Comparison of ENCODE assay signal across 25 mouse cellular contexts in genomic region chr17:56245608-56246007, GRCm38 (mm10). TPM values are rescaled to one million over a fixed set of nuclear protein-coding genes. Genes with fewer than 3 reads are reported as not detected.
DNase-seq lines count a peak whose midpoint lies in the region; ATAC-seq and TF ChIP-seq lines count a peak whose summit lies in the region.
"Had no signal": no experiment of that assay in that cellular context is flagged by ENCODE, and none has a peak within 500 bp of the region (broad histone marks: within the 10 kb centered on the region; RNA-seq: fewer than 3 reads in every experiment).

No protein-coding gene starts in this region.

- no peak for TF ChIP-seq EP300 in stomach, postnatal 0 days (optimal IDR thresholded peaks at IDR 0.05)

- no peak for TF ChIP-seq CTCF in brain, embryonic 14.5 days (IDR thresholded peaks at IDR 0.05; ENCODE audit: borderline replicate concordance, extremely low read depth, insufficient read depth, insufficient read length)
- no peak for TF ChIP-seq CTCF in stomach, postnatal 0 days (IDR thresholded peaks at IDR 0.05; ENCODE audit: low read depth)

- H3K9me3 ChIP-seq in hindbrain, embryonic 11.5 days (ENCODE audit: control insufficient read depth, low read length), result no peaks in the 10 kb centered on the region
- no peaks in the 10 kb centered on the region for H3K9me3 ChIP-seq in hindbrain, embryonic 10.5 days
- H3K9me3 ChIP-seq in midbrain, embryonic 11.5 days (ENCODE audit: control insufficient read depth, low read length), result no peaks in the 10 kb centered on the region
- H3K9me3 ChIP-seq in midbrain, embryonic 14.5 days (ENCODE audit: control insufficient read depth, low read length), result no peaks in the 10 kb centered on the region
- H3K9me3 ChIP-seq in stomach, postnatal 0 days (ENCODE audit: control insufficient read depth, low read length), result no peaks in the 10 kb centered on the region
- H3K9me3 ChIP-seq: embryonic facial prominence, embryonic 10.5 days; embryonic facial prominence, embryonic 12.5 days; forebrain, embryonic 13.5 days; forebrain, embryonic 15.5 days had no signal

- H3K36me3 ChIP-seq in hindbrain, embryonic 11.5 days (ENCODE audit: control insufficient read depth, insufficient read depth, low read length), result no peaks in the 10 kb centered on the region
- no peaks in the 10 kb centered on the region for H3K36me3 ChIP-seq in hindbrain, embryonic 10.5 days
- no peaks in the 10 kb centered on the region for H3K36me3 ChIP-seq in midbrain, embryonic 11.5 days (ENCODE audit: control insufficient read depth, insufficient read depth, low read length)
- no peaks in the 10 kb centered on the region for H3K36me3 ChIP-seq in midbrain, embryonic 14.5 days (ENCODE audit: control insufficient read depth, insufficient read depth, low read length)
- H3K36me3 ChIP-seq in stomach, postnatal 0 days (ENCODE audit: control insufficient read depth, insufficient read depth, low read length), result no peaks in the 10 kb centered on the region
- H3K36me3 ChIP-seq: embryonic facial prominence, embryonic 10.5 days; embryonic facial prominence, embryonic 12.5 days; forebrain, embryonic 15.5 days had no signal

- H3K27ac ChIP-seq in hindbrain, embryonic 11.5 days (ENCODE audit: low read depth, low read length), result no peak overlapping the region
- H3K27ac ChIP-seq in hindbrain, embryonic 10.5 days, result no peak overlapping the region
- H3K27ac ChIP-seq in midbrain, embryonic 11.5 days (ENCODE audit: low read depth, low read length), result no peak overlapping the region
- no peak overlapping the region for H3K27ac ChIP-seq in midbrain, embryonic 14.5 days (replicated peaks; ENCODE audit: low read depth, low read length)
- H3K27ac ChIP-seq in stomach, postnatal 0 days (replicated peaks), result no peak overlapping the region
- H3K27ac ChIP-seq: embryonic facial prominence, embryonic 10.5 days; embryonic facial prominence, embryonic 12.5 days; forebrain, embryonic 13.5 days; forebrain, embryonic 15.5 days had no signal

- peaks cover 5% of the 10 kb centered on the region; the same call in 1 of the 2 replicates for H3K27me3 ChIP-seq in hindbrain, embryonic 11.5 days (ENCODE audit: control insufficient read depth, insufficient read depth, low read length)
- H3K27me3 ChIP-seq in hindbrain, embryonic 10.5 days (ENCODE audit: insufficient read depth, poor library complexity, severe bottlenecking), result peaks cover 21% of the 10 kb centered on the region
- H3K27me3 ChIP-seq in midbrain, embryonic 11.5 days (ENCODE audit: control insufficient read depth, insufficient read depth, low read length), result peaks cover 3% of the 10 kb centered on the region; the same call in 1 of the 2 replicates
- H3K27me3 ChIP-seq in midbrain, embryonic 14.5 days (ENCODE audit: control insufficient read depth, insufficient read depth, low read length), result peaks cover 6% of the 10 kb centered on the region; the same call in 1 of the 2 replicates
- H3K27me3 ChIP-seq in stomach, postnatal 0 days (ENCODE audit: control insufficient read depth, insufficient read depth, low read length), result no peaks in the 10 kb centered on the region

- WGBS in hindbrain, embryonic 11.5 days, result 55% methylated on average over 7 of the region's 7 CpGs
- WGBS in hindbrain, embryonic 10.5 days, result 72% methylated on average over 7 of the region's 7 CpGs
- 66% methylated on average over 7 of the region's 7 CpGs for WGBS in midbrain, embryonic 11.5 days
- 56% methylated on average over 7 of the region's 7 CpGs for WGBS in midbrain, embryonic 14.5 days
- 61% methylated on average over 7 of the region's 7 CpGs for WGBS in stomach, postnatal 0 days

- TF ChIP-seq POLR2A in brain, embryonic 14.5 days (IDR thresholded peaks at IDR 0.05; ENCODE audit: borderline replicate concordance, extremely low read depth, insufficient read depth, insufficient read length, poor library complexity, severe bottlenecking), result no peak

- no peaks in the 10 kb centered on the region for H3K4me1 ChIP-seq in hindbrain, embryonic 11.5 days (replicated peaks; ENCODE audit: control insufficient read depth, insufficient read depth, low read length)
- peaks cover 10% of the 10 kb centered on the region for H3K4me1 ChIP-seq in hindbrain, embryonic 10.5 days (replicated peaks)
- H3K4me1 ChIP-seq in midbrain, embryonic 11.5 days (ENCODE audit: control insufficient read depth, insufficient read depth, low read length), result no peaks in the 10 kb centered on the region
- peaks cover 5% of the 10 kb centered on the region for H3K4me1 ChIP-seq in midbrain, embryonic 14.5 days (ENCODE audit: control insufficient read depth, insufficient read depth, low read length)
- H3K4me1 ChIP-seq in stomach, postnatal 0 days (replicated peaks; ENCODE audit: control insufficient read depth, insufficient read depth), result no peaks in the 10 kb centered on the region
- H3K4me1 ChIP-seq: embryonic facial prominence, embryonic 12.5 days had no signal

- peak; percentile 53 for ATAC-seq in hindbrain, embryonic 11.5 days (ENCODE audit: low FRiP score)
- ATAC-seq in midbrain, embryonic 11.5 days (ENCODE audit: low FRiP score), result peak; percentile 27; the same call in 1 of the 2 replicates
- no peak for ATAC-seq in midbrain, embryonic 14.5 days (ENCODE audit: low FRiP score, low TSS enrichment)
- no peak for ATAC-seq in stomach, postnatal 0 days (ENCODE audit: low FRiP score, low TSS enrichment)
- ATAC-seq: activated CD4-positive, CD25-positive, alpha-beta regulatory T cell, adult 4 months; forebrain, embryonic 13.5 days; forebrain, embryonic 15.5 days; forebrain, postnatal 0 days; Patski had no signal

- no peak overlapping the region for H3K4me2 ChIP-seq in hindbrain, embryonic 11.5 days (replicated peaks; ENCODE audit: low read depth, low read length)
- no peak overlapping the region for H3K4me2 ChIP-seq in midbrain, embryonic 11.5 days
- H3K4me2 ChIP-seq in midbrain, embryonic 14.5 days (ENCODE audit: low read length), result no peak overlapping the region
- no peak overlapping the region for H3K4me2 ChIP-seq in stomach, postnatal 0 days (replicated peaks; ENCODE audit: low read depth)
- H3K4me2 ChIP-seq: embryonic facial prominence, embryonic 12.5 days; forebrain, embryonic 13.5 days; forebrain, embryonic 15.5 days had no signal

- DNase-seq in hindbrain, embryonic 11.5 days (ENCODE audit: low spot score), result no peak
- DNase-seq in hindbrain, embryonic 10.5 days (ENCODE audit: low spot score), result no peak
- DNase-seq in midbrain, embryonic 11.5 days (ENCODE audit: low spot score, missing footprints), result no peak
- DNase-seq in midbrain, embryonic 14.5 days, result no peak
- DNase-seq in MN1 (ENCODE audit: low spot score), result peak; percentile 81
- DNase-seq in brain, embryonic 14.5 days (ENCODE audit: low read depth), result peak; percentile 25
- no peak for DNase-seq in stomach, postnatal 0 days (ENCODE audit: low spot score)
- DNase-seq: adrenal gland, adult 8-10 months; adrenal gland, postnatal 14 days; adrenal gland, postnatal 36 days; cerebellum, adult 11 months; cerebellum, adult 18-20 months; cerebellum, adult 8-10 months; cerebellum, adult 9-11 months; cerebellum, postnatal 25 days; forebrain, postnatal 0 days had no signal

- H3K9ac ChIP-seq in hindbrain, embryonic 11.5 days (ENCODE audit: low read depth, low read length), result no peak overlapping the region
- H3K9ac ChIP-seq in midbrain, embryonic 11.5 days (ENCODE audit: low read length), result no peak overlapping the region
- no peak overlapping the region for H3K9ac ChIP-seq in midbrain, embryonic 14.5 days (replicated peaks; ENCODE audit: low read length)
- H3K9ac ChIP-seq in stomach, postnatal 0 days (ENCODE audit: low read length), result no peak overlapping the region
- H3K9ac ChIP-seq: embryonic facial prominence, embryonic 12.5 days; forebrain, embryonic 13.5 days; forebrain, embryonic 15.5 days; forebrain, postnatal 0 days had no signal

- H3K4me3 ChIP-seq in hindbrain, embryonic 11.5 days (ENCODE audit: low read depth, low read length), result no peak overlapping the region
- no peak overlapping the region for H3K4me3 ChIP-seq in hindbrain, embryonic 10.5 days
- no peak overlapping the region for H3K4me3 ChIP-seq in midbrain, embryonic 11.5 days (ENCODE audit: low read depth, low read length)
- no peak overlapping the region for H3K4me3 ChIP-seq in midbrain, embryonic 14.5 days (replicated peaks; ENCODE audit: low read depth, low read length)
- no peak overlapping the region for H3K4me3 ChIP-seq in stomach, postnatal 0 days (ENCODE audit: low read depth, low read length)
- H3K4me3 ChIP-seq: embryonic facial prominence, embryonic 10.5 days; embryonic facial prominence, embryonic 12.5 days; forebrain, embryonic 13.5 days; forebrain, embryonic 15.5 days had no signal

RNA-seq across cellular contexts. Expression of gene Fem1a, which starts 11.0 kb away (rescaled TPM):
- polyA plus RNA-seq in hindbrain, embryonic 11.5 days (2014; fragmentation: Nextera tagmentation; extraction: Ambion mirVana), result 12.8 and 14.4 TPM in 2 replicates
- 13.3 and 15.5 TPM in 2 replicates for polyA plus RNA-seq in hindbrain, embryonic 10.5 days (2016; fragmentation: Nextera tagmentation; extraction: Ambion mirVana)
- 12.6 and 12.7 TPM in 2 replicates for polyA plus RNA-seq in midbrain, embryonic 11.5 days (2014; fragmentation: Nextera tagmentation; extraction: Ambion mirVana)
- 16.9 and 21.4 TPM in 2 replicates for polyA plus RNA-seq in midbrain, embryonic 14.5 days (2014; fragmentation: Nextera tagmentation; extraction: Ambion mirVana)
- polyA plus RNA-seq in brain, embryonic 14.5 days (2012; rRNA removed), result 27.0 and 31.0 TPM in 2 replicates
- polyA plus RNA-seq in stomach, postnatal 0 days (2015; fragmentation: Nextera tagmentation; extraction: Ambion mirVana), result 9.6 and 10.0 TPM in 2 replicates

RNA-seq across cellular contexts. Expression of gene Dpp9, which starts 26.9 kb away (rescaled TPM):
- polyA plus RNA-seq in hindbrain, embryonic 11.5 days (2014; fragmentation: Nextera tagmentation; extraction: Ambion mirVana), result 26.2 and 27.6 TPM in 2 replicates
- polyA plus RNA-seq in hindbrain, embryonic 10.5 days (2016; fragmentation: Nextera tagmentation; extraction: Ambion mirVana), result 43.0 and 52.3 TPM in 2 replicates
- 29.5 and 33.8 TPM in 2 replicates for polyA plus RNA-seq in midbrain, embryonic 11.5 days (2014; fragmentation: Nextera tagmentation; extraction: Ambion mirVana)
- 22.3 and 26.7 TPM in 2 replicates for polyA plus RNA-seq in midbrain, embryonic 14.5 days (2014; fragmentation: Nextera tagmentation; extraction: Ambion mirVana)
- 53.3 and 54.4 TPM in 2 replicates for polyA plus RNA-seq in brain, embryonic 14.5 days (2012; rRNA removed)
- 13.8 and 14.0 TPM in 2 replicates for polyA plus RNA-seq in stomach, postnatal 0 days (2015; fragmentation: Nextera tagmentation; extraction: Ambion mirVana)

RNA-seq across cellular contexts. Expression of gene Ticam1, which starts 31.0 kb away (rescaled TPM):
- 2.1 and 2.7 TPM in 2 replicates for polyA plus RNA-seq in hindbrain, embryonic 11.5 days (2014; fragmentation: Nextera tagmentation; extraction: Ambion mirVana)
- 2.4 and 2.6 TPM in 2 replicates for polyA plus RNA-seq in hindbrain, embryonic 10.5 days (2016; fragmentation: Nextera tagmentation; extraction: Ambion mirVana)
- polyA plus RNA-seq in midbrain, embryonic 11.5 days (2014; fragmentation: Nextera tagmentation; extraction: Ambion mirVana), result 1.7 and 2.6 TPM in 2 replicates
- 0.78 and 1.6 TPM in 2 replicates for polyA plus RNA-seq in midbrain, embryonic 14.5 days (2014; fragmentation: Nextera tagmentation; extraction: Ambion mirVana)
- polyA plus RNA-seq in brain, embryonic 14.5 days (2012; rRNA removed), result 3.4 and 3.7 TPM in 2 replicates
- polyA plus RNA-seq in stomach, postnatal 0 days (2015; fragmentation: Nextera tagmentation; extraction: Ambion mirVana), result 4.6 and 6.4 TPM in 2 replicates

RNA-seq across cellular contexts. Expression of gene Plin3, which starts 47.1 kb away (rescaled TPM):
- 25.0 and 26.2 TPM in 2 replicates for polyA plus RNA-seq in hindbrain, embryonic 11.5 days (2014; fragmentation: Nextera tagmentation; extraction: Ambion mirVana)
- polyA plus RNA-seq in hindbrain, embryonic 10.5 days (2016; fragmentation: Nextera tagmentation; extraction: Ambion mirVana), result 50.9 and 61.6 TPM in 2 replicates
- 27.5 and 34.0 TPM in 2 replicates for polyA plus RNA-seq in midbrain, embryonic 11.5 days (2014; fragmentation: Nextera tagmentation; extraction: Ambion mirVana)
- polyA plus RNA-seq in midbrain, embryonic 14.5 days (2014; fragmentation: Nextera tagmentation; extraction: Ambion mirVana), result 6.4 and 11.6 TPM in 2 replicates
- 6.4 and 8.3 TPM in 2 replicates for polyA plus RNA-seq in brain, embryonic 14.5 days (2012; rRNA removed)
- polyA plus RNA-seq in stomach, postnatal 0 days (2015; fragmentation: Nextera tagmentation; extraction: Ambion mirVana), result 65.3 and 67.3 TPM in 2 replicates

RNA-seq across cellular contexts. Expression of gene Arrdc5, which starts 54.5 kb away (rescaled TPM):
- polyA plus RNA-seq in hindbrain, embryonic 11.5 days (2014; fragmentation: Nextera tagmentation; extraction: Ambion mirVana), result not detected in 2 replicates
- not detected in 2 replicates for polyA plus RNA-seq in hindbrain, embryonic 10.5 days (2016; fragmentation: Nextera tagmentation; extraction: Ambion mirVana)
- not detected in 2 replicates for polyA plus RNA-seq in midbrain, embryonic 11.5 days (2014; fragmentation: Nextera tagmentation; extraction: Ambion mirVana)
- polyA plus RNA-seq in midbrain, embryonic 14.5 days (2014; fragmentation: Nextera tagmentation; extraction: Ambion mirVana), result not detected in 2 replicates
- not detected in 2 replicates for polyA plus RNA-seq in brain, embryonic 14.5 days (2012; rRNA removed)
- polyA plus RNA-seq in stomach, postnatal 0 days (2015; fragmentation: Nextera tagmentation; extraction: Ambion mirVana), result not detected in 2 replicates
- polyA plus RNA-seq: activated CD4-positive, CD25-positive, alpha-beta regulatory T cell, adult 4 months; C2C12; cortical plate, adult 2 months; embryonic facial prominence, embryonic 10.5 days; embryonic facial prominence, embryonic 12.5 days; embryonic facial prominence, embryonic 14.5 days; forebrain, embryonic 13.5 days; forebrain, embryonic 15.5 days; forebrain, postnatal 0 days; Patski had no signal

Comparison
In these comparisons a context has a peak if more than half of its experiments do, and no peak if none do; other contexts are left out.
1. ATAC-seq: peak in hindbrain, embryonic 11.5 days (single experiment) and midbrain, embryonic 11.5 days (single experiment); none in midbrain, embryonic 14.5 days (single experiment) and stomach, postnatal 0 days (single experiment).
2. DNase-seq: peak in MN1 (single experiment) and brain, embryonic 14.5 days (single experiment); none in hindbrain, embryonic 11.5 days (single experiment), hindbrain, embryonic 10.5 days (single experiment), midbrain, embryonic 11.5 days (single experiment), midbrain, embryonic 14.5 days (single experiment) and stomach, postnatal 0 days (single experiment).